Mouse (Mus musculus): ENCODE results near the gene Osbpl5.

DNA sequence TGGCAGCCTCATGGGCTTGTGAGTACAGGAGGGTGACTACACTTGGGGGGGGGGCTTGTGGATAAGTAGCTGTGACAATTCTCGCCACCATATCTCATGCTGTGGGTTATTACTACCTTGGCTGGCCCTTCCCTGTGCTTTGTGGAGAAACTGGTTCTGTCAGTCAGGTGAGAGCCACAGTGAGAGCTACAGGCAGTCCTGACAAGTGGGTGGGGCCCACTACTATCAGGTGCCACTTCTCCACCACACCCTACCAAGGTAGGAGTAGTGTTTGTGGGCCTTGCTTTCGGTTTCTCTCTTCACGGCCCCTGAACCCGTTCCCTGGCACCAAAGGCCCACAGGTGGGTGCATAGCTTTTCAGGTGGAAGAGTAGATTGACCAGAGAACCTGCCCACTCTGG, 32.9 kb downstream of the Osbpl5 start:
- TF ChIP-seq POLR2A (IDR thresholded peaks at IDR 0.05; ENCODE audit: borderline replicate concordance, control insufficient read depth, low read depth, low read length) (no peak), CTCF (IDR thresholded peaks at IDR 0.05; ENCODE audit: control insufficient read depth, insufficient read depth, low read length) (no peak)
